Mouse (Mus musculus) lung, postnatal 4 days (tissue): ENCODE results near the gene Alg5.

Experiments used
- DNase-seq, 2 experiments: peaks; one replicate each; pipeline ENCODE4 v3.0.0; 2021

Gene Alg5

GRCm38 (mm10) chr3:54795379-54795778 lies 60.0 kb downstream of the Alg5 start:
- DNase-seq, result no peak

- no peak for DNase-seq
These were observed 60.5 kb downstream of the Alg5 start for GRCm38 (mm10) chr3:54795806-54796205.

GRCm38 (mm10) chr3:54797211-54797610 lies 61.9 kb downstream of the Alg5 start:
- peak; percentile 62 to 65 for DNase-seq
